Mouse (Mus musculus) ES-E14 (cell line): ENCODE measurements around the gene Dpyd.

Experiments
- CHD2 ChIP-seq: IDR thresholded peaks from 2 replicates; pipeline ENCODE4 v1.6.1; 2014; ENCODE audit warnings: mild to moderate bottlenecking, low read depth, low read length, inconsistent platforms
- MAFK ChIP-seq: IDR thresholded peaks from 2 replicates; pipeline ENCODE4 v1.6.1; 2014; ENCODE audit warnings: mild to moderate bottlenecking, low read depth, low read length, inconsistent platforms; ENCODE audit not compliant: insufficient read depth
- ZC3H11A ChIP-seq: IDR thresholded peaks from 2 replicates; pipeline ENCODE4 v1.6.1; 2012; ENCODE audit warnings: low read depth, mild to moderate bottlenecking, inconsistent platforms, low read length, borderline replicate concordance
- ZNF384 ChIP-seq: IDR thresholded peaks from 2 replicates; pipeline ENCODE4 v1.6.1; 2012; ENCODE audit warnings: low read depth, low read length, inconsistent platforms

DNA sequence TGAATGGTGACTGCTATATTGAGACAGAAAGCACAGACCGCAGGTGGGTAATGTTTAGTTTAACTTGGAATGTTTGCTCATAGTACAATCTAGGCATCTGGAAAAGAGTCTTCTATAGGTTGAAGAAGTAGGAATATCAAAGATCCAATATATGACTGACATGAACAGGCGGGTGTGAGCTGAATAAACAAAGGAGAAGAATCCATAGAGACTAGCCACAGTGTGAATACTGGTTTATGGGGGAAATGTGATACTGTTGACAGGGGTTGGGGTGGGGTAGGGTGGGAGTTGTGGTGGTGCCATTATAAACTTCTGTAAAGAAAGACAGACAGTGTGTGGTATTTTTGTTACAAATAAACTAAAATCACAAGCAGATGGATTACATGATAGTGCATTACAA is 33.8 kb downstream of the Dpyd start:
- TF ChIP-seq ZC3H11A: no peak
- no peak for TF ChIP-seq ZNF384
- no peak for TF ChIP-seq CHD2
- TF ChIP-seq MAFK: no peak
